Mouse (Mus musculus) cerebellum, adult 2 months (tissue): ENCODE data around the gene Dhfr.

ENCODE experiments used
- CTCF ChIP-seq: fragments of 200-500 bp; IDR thresholded peaks from 2 replicates; pipeline ENCODE4 v1.5.1; 2011; ENCODE audit warnings: low read depth, mild to moderate bottlenecking, control low read depth, low read length, moderate library complexity, borderline replicate concordance; ENCODE audit not compliant: insufficient read depth
- POLR2A ChIP-seq: fragments of 200-500 bp; IDR thresholded peaks from 2 replicates; pipeline ENCODE4 v1.6.1; 2011; ENCODE audit warnings: low read length, control low read depth, borderline replicate concordance; ENCODE audit not compliant: insufficient read depth

GRCm38 (mm10) chr13:92330621-92331020 lies 23.9 kb upstream of the Dhfr start:
- TF ChIP-seq CTCF (no peak), POLR2A (no peak)
